Mouse (Mus musculus): Measurements from ENCODE around the gene Cst12. TPM values are rescaled to one million over a fixed set of nuclear protein-coding genes. Genes with fewer than 3 reads are reported as not detected.

Gene Cst12
- polyA plus RNA-seq, 1 experiment = not detected

DNA sequence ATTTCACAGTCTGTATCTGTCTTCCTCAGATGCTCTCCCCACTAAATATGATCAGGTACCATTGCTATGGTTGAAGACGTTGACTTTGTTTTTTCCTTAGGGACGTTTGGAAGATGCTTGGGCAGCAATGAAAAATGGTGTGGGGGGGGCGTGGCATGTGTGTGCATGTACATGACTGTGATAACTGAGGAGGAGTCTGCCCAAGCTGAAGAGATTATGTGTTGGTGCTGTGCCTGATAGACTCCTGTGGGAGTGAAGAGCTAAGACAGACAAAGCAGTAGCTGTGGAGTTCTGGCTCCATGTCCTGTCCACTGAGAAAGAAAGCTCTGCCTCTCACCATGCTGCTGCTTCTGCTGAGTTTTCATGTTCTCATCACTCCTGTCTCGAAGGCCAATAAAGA is 45.8 kb downstream of the Cst12 start, which contains the start of gene Cst9:
TSS of gene Cst9 (plus strand) at position 236 of the 400 bp plus-strand sequence.
- H3K4me2 ChIP-seq (ENCODE audit: low read depth) = no peak within 1 kb of the TSS
- no peak within 1 kb of the TSS for H3ac ChIP-seq (ENCODE audit: control insufficient read depth, insufficient read length)
- H3K27me3 ChIP-seq (ENCODE audit: control insufficient read depth, insufficient read depth, insufficient read length) = no peaks in the 10 kb centered on the region
- H3K36me3 ChIP-seq (ENCODE audit: control insufficient read depth, insufficient read depth) = no peaks in the 10 kb centered on the region
- no peaks in the 10 kb centered on the region for H3K79me2 ChIP-seq (ENCODE audit: control insufficient read depth, insufficient read depth)
- no peak within 1 kb of the TSS for H3K4me3 ChIP-seq
- TF ChIP-seq SRF (IDR thresholded peaks at IDR 0.05; ENCODE audit: control insufficient read depth, insufficient read length, low read depth) (no peak), USF1 (IDR thresholded peaks at IDR 0.05; ENCODE audit: low read depth) (no peak), CEBPB (IDR thresholded peaks at IDR 0.05; ENCODE audit: insufficient read depth, poor library complexity, severe bottlenecking) (no peak), TCF12 (IDR thresholded peaks at IDR 0.05; ENCODE audit: insufficient read depth, poor library complexity, severe bottlenecking) (no peak), POLR2A (IDR thresholded peaks at IDR 0.05; ENCODE audit: insufficient read length, low read depth) (no peak), POLR2AphosphoS2 (IDR thresholded peaks at IDR 0.05; ENCODE audit: insufficient read length, low read depth) (no peak), REST (IDR thresholded peaks at IDR 0.05; ENCODE audit: insufficient read depth, insufficient read length) (no peak), E2F4 (IDR thresholded peaks at IDR 0.05; ENCODE audit: insufficient read depth) (no peak), MYOG (IDR thresholded peaks at IDR 0.05; ENCODE audit: control insufficient read depth in 1 of 3, insufficient read depth in 1 of 3, insufficient read length in 2 of 3, low read depth in 2 of 3) (no peak)

- TF ChIP-seq E2F4 (IDR thresholded peaks at IDR 0.05; ENCODE audit: insufficient read depth) (no peak), TCF12 (IDR thresholded peaks at IDR 0.05; ENCODE audit: insufficient read depth, poor library complexity, severe bottlenecking) (no peak), MYOD1 (IDR thresholded peaks at IDR 0.05; ENCODE audit: control insufficient read depth in 1 of 3, insufficient read length in 2 of 3, low read depth in 2 of 3) (no peak), SRF (IDR thresholded peaks at IDR 0.05; ENCODE audit: control insufficient read depth, insufficient read length, low read depth) (no peak), MAX (IDR thresholded peaks at IDR 0.05; ENCODE audit: low read depth) (no peak), USF1 (IDR thresholded peaks at IDR 0.05; ENCODE audit: low read depth) (no peak), POLR2AphosphoS2 (IDR thresholded peaks at IDR 0.05; ENCODE audit: insufficient read length, low read depth) (no peak), TCF3 (IDR thresholded peaks at IDR 0.05; ENCODE audit: insufficient read length, low read depth) (no peak), POLR2A (IDR thresholded peaks at IDR 0.05; ENCODE audit: insufficient read length, low read depth) (no peak), MYOG (IDR thresholded peaks at IDR 0.05; ENCODE audit: control insufficient read depth in 1 of 3, insufficient read depth in 1 of 3, insufficient read length in 2 of 3, low read depth in 2 of 3) (no peak), REST (IDR thresholded peaks at IDR 0.05; ENCODE audit: insufficient read depth, insufficient read length) (no peak), CEBPB (IDR thresholded peaks at IDR 0.05; ENCODE audit: insufficient read depth, poor library complexity, severe bottlenecking) (no peak)
- no peaks in the 10 kb centered on the region for H3K36me3 ChIP-seq (ENCODE audit: control insufficient read depth, insufficient read depth)
- H3K79me2 ChIP-seq (ENCODE audit: control insufficient read depth, insufficient read depth) = no peaks in the 10 kb centered on the region
- no peaks in the 10 kb centered on the region for H3K27me3 ChIP-seq (ENCODE audit: control insufficient read depth, insufficient read depth, insufficient read length)
- no peak overlapping the region for H3K4me3 ChIP-seq
- no peak overlapping the region for H3K4me2 ChIP-seq (ENCODE audit: low read depth)
- no peak overlapping the region for H3ac ChIP-seq (ENCODE audit: control insufficient read depth, insufficient read length)
Measured at GRCm38 (mm10) chr2:148838075-148838777, 49.1 kb downstream of the Cst12 start.

DNA sequence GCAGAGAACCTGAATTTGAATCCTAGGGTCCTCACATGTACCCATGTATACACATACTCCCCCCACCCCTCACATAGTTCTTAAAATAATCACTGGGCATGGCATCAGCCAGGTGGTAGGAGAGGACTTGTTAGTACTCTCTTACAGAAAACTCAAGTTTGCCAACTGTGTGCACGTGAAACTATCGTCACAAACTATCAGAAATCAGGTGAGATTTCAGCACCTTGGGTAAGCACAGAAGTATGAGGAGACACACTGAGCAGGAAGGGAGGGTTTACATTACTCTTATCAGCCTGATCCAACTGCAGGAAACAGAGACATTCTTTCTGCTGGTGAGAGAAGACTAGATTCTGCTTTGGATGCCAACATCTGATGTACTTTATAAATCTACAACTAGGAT is 50.1 kb downstream of the Cst12 start:
- H3K4me3 ChIP-seq = no peak overlapping the region
- no peaks in the 10 kb centered on the region for H3K27me3 ChIP-seq (ENCODE audit: control insufficient read depth, insufficient read depth, insufficient read length)
- no peak overlapping the region for H3ac ChIP-seq (ENCODE audit: control insufficient read depth, insufficient read length)
- TF ChIP-seq REST (IDR thresholded peaks at IDR 0.05; ENCODE audit: insufficient read depth, insufficient read length) (no peak), TCF3 (IDR thresholded peaks at IDR 0.05; ENCODE audit: insufficient read length, low read depth) (no peak), TCF12 (IDR thresholded peaks at IDR 0.05; ENCODE audit: insufficient read depth, poor library complexity, severe bottlenecking) (no peak), MYOG (IDR thresholded peaks at IDR 0.05; ENCODE audit: control insufficient read depth in 1 of 3, insufficient read depth in 1 of 3, insufficient read length in 2 of 3, low read depth in 2 of 3) (no peak), MAX (IDR thresholded peaks at IDR 0.05; ENCODE audit: low read depth) (no peak), MYOD1 (IDR thresholded peaks at IDR 0.05; ENCODE audit: control insufficient read depth in 1 of 3, insufficient read length in 2 of 3, low read depth in 2 of 3) (no peak), E2F4 (IDR thresholded peaks at IDR 0.05; ENCODE audit: insufficient read depth) (no peak), POLR2AphosphoS2 (IDR thresholded peaks at IDR 0.05; ENCODE audit: insufficient read length, low read depth) (no peak), CEBPB (IDR thresholded peaks at IDR 0.05; ENCODE audit: insufficient read depth, poor library complexity, severe bottlenecking) (no peak), SRF (IDR thresholded peaks at IDR 0.05; ENCODE audit: control insufficient read depth, insufficient read length, low read depth) (no peak), POLR2A (IDR thresholded peaks at IDR 0.05; ENCODE audit: insufficient read length, low read depth) (no peak), USF1 (IDR thresholded peaks at IDR 0.05; ENCODE audit: low read depth) (no peak)
- no peaks in the 10 kb centered on the region for H3K79me2 ChIP-seq (ENCODE audit: control insufficient read depth, insufficient read depth)
- H3K4me2 ChIP-seq (ENCODE audit: low read depth) = no peak overlapping the region
- no peaks in the 10 kb centered on the region for H3K36me3 ChIP-seq (ENCODE audit: control insufficient read depth, insufficient read depth)

Other genes starting within 250 kb of the Cst12 start
- gene Nxt1, start 116.8 kb upstream of the Cst12 start, polyA plus RNA-seq (2012; fragmentation: generic; extraction: Trizol) = 36.8 TPM
- 12.7 TPM for gene Gzf1, start 108.3 kb upstream of the Cst12 start, polyA plus RNA-seq (2012; fragmentation: generic; extraction: Trizol)
- 2.3 TPM for gene Napb, start 56.9 kb upstream of the Cst12 start, polyA plus RNA-seq (2012; fragmentation: generic; extraction: Trizol)
- 0.07 TPM for gene Cstl1, start 39.0 kb upstream of the Cst12 start, polyA plus RNA-seq (2012; fragmentation: generic; extraction: Trizol)
- not detected for gene Cst11, start 17.9 kb upstream of the Cst12 start, polyA plus RNA-seq (2012; fragmentation: generic; extraction: Trizol)
- gene 8030411F24Rik, start 7.4 kb upstream of the Cst12 start, polyA plus RNA-seq (2012; fragmentation: generic; extraction: Trizol) = not detected
- gene Cst8, start 9.4 kb downstream of the Cst12 start, polyA plus RNA-seq (2012; fragmentation: generic; extraction: Trizol) = not detected
- gene Cst13, start 30.7 kb downstream of the Cst12 start, polyA plus RNA-seq (2012; fragmentation: generic; extraction: Trizol) = not detected
- gene Cst9, start 45.8 kb downstream of the Cst12 start, polyA plus RNA-seq (2012; fragmentation: generic; extraction: Trizol) = not detected
- gene 9230104L09Rik, start 75.7 kb downstream of the Cst12 start, polyA plus RNA-seq (2012; fragmentation: generic; extraction: Trizol) = not detected
- gene Cst3, start 86.3 kb downstream of the Cst12 start, polyA plus RNA-seq (2012; fragmentation: generic; extraction: Trizol) = 646 TPM
- not detected for gene Gm1330, start 213.9 kb downstream of the Cst12 start, polyA plus RNA-seq (2012; fragmentation: generic; extraction: Trizol)
- gene Gm10750, start 227.9 kb downstream of the Cst12 start, polyA plus RNA-seq (2012; fragmentation: generic; extraction: Trizol) = not detected